Mouse (Mus musculus): Measurements from ENCODE around the gene Gamt.

- TF ChIP-seq POLR2A (IDR thresholded peaks at IDR 0.05; ENCODE audit: borderline replicate concordance, insufficient read depth, low read length) (no peak), CTCF (IDR thresholded peaks at IDR 0.05; ENCODE audit: borderline replicate concordance, insufficient read depth, low read depth, low read length) (no peak)
Measured at GRCm38 (mm10) chr10:80271186-80271843, 10.5 kb upstream of the Gamt start.

Measured in cerebellum, adult 2 months (tissue).